In genomic region chr17:48336857-48337256, GRCm38 (mm10) we compare ENCODE assay signal across 9 mouse cellular contexts. TPM values are rescaled to one million over a fixed set of nuclear protein-coding genes. Genes with fewer than 3 reads are reported as not detected.
DNase-seq lines count a peak whose midpoint lies in the region; ATAC-seq and TF ChIP-seq lines count a peak whose summit lies in the region.
"Had no signal": no experiment of that assay in that cellular context is flagged by ENCODE, and none has a peak within 500 bp of the region (broad histone marks: within the 10 kb centered on the region; RNA-seq: fewer than 3 reads in every experiment).

No protein-coding gene starts in this region.

- no peak overlapping the region for H3K27ac ChIP-seq in spleen, adult 2 months (ENCODE audit: insufficient read depth, low read length)
- H3K27ac ChIP-seq: neural tube, embryonic 12.5 days had no signal

- 2% methylated on average over 6 of the region's 6 CpGs for WGBS in spleen, adult 2 months

- DNase-seq in cerebellum, adult 11 months = peak; percentile 19
- peak; percentile 54 to 77 for DNase-seq in adrenal gland, postnatal 4 days (ENCODE audit: low spot score in 2 of 2)
- peak; percentile 50 for DNase-seq in left cerebral cortex, adult 11 months (ENCODE audit: low spot score)
- peak; percentile 57 to 87 for DNase-seq in spleen, adult 2 months (ENCODE audit: low read depth in 1 of 2, low spot score in 2 of 2)

- no peaks in the 10 kb centered on the region for H3K27me3 ChIP-seq in spleen, adult 2 months (ENCODE audit: control insufficient read depth, insufficient read depth, low read length)
- H3K27me3 ChIP-seq: neural tube, embryonic 12.5 days had no signal

- ATAC-seq in cerebellum, adult (ENCODE audit: insufficient number of reproducible peaks, low FRiP score, low TSS enrichment) = no peak
- peak; percentile 88 for ATAC-seq in erythroblast, adult 5-6 weeks (replicated peaks; ENCODE audit: low FRiP score, poor library complexity, severe bottlenecking)
- peak; percentile 77 to 92 for ATAC-seq in hematopoietic stem cell, adult 5-6 weeks (replicated peaks in 1 of 2; ENCODE audit: insufficient read depth in 1 of 2, low FRiP score in 2 of 2, low TSS enrichment in 1 of 2, low read depth in 1 of 2, poor library complexity in 2 of 2, severe bottlenecking in 2 of 2)
- peak; percentile 98 for ATAC-seq in megakaryocyte, adult 5-6 weeks (ENCODE audit: poor library complexity, severe bottlenecking)

- no peak for TF ChIP-seq POLR2A in spleen, adult 2 months (IDR thresholded peaks at IDR 0.05; ENCODE audit: low read depth, low read length)

- TF ChIP-seq CTCF in spleen, adult 2 months (IDR thresholded peaks at IDR 0.05; ENCODE audit: extremely low read depth, insufficient read depth, insufficient read length, insufficient replicate concordance) = peak; percentile 96; the same call in 1 of the 2 replicates

- H3K4me1 ChIP-seq in spleen, adult 2 months (ENCODE audit: control insufficient read depth, insufficient read depth, insufficient read length) = no peaks in the 10 kb centered on the region
- H3K4me1 ChIP-seq: neural tube, embryonic 12.5 days had no signal

- H3K36me3 ChIP-seq in spleen, adult 2 months (ENCODE audit: control insufficient read depth, insufficient read depth, low read length) = no peaks in the 10 kb centered on the region
- H3K36me3 ChIP-seq: neural tube, embryonic 12.5 days had no signal

- no peak overlapping the region for H3K4me3 ChIP-seq in spleen, adult 2 months (ENCODE audit: extremely low read depth, insufficient read depth, insufficient read length)
- H3K4me3 ChIP-seq: neural tube, embryonic 12.5 days had no signal

RNA-seq across cellular contexts. Expression of gene Trem2, which starts 9.3 kb away (rescaled TPM):
- total RNA-seq in adrenal gland, postnatal 4 days (2021) = 1 to 10 TPM; 2.1 to 3.1 TPM
- 1.9 and 3.1 TPM in 2 replicates for total RNA-seq in erythroblast, adult 5-6 weeks (2015; ENCODE audit: low replicate concordance)
- total RNA-seq in erythroblast, adult 5-6 weeks (2017; ENCODE audit: low replicate concordance) = 2.6 and 3.2 TPM in 2 replicates
- not detected in 2 replicates for total RNA-seq in hematopoietic stem cell, adult 5-6 weeks (2017)
- 50.6 and 58.3 TPM in 2 replicates for total RNA-seq in megakaryocyte, adult 5-6 weeks (2015)
- total RNA-seq in megakaryocyte, adult 5-6 weeks (2017) = 85.8 and 90.5 TPM in 2 replicates
- 1.0 and 2.5 TPM in 2 replicates for polyA plus RNA-seq in spleen, adult 2 months (2012; rRNA removed)

RNA-seq across cellular contexts. Expression of gene B430306N03Rik, which starts 20.9 kb away (rescaled TPM):
- total RNA-seq in adrenal gland, postnatal 4 days (2021) = 1 to 10 TPM in 1 of 2 experiments, under 1 TPM in 1; 0.50 to 1.0 TPM
- total RNA-seq in erythroblast, adult 5-6 weeks (2015; ENCODE audit: low replicate concordance) = 17.5 and 20.1 TPM in 2 replicates
- 7.0 and 7.2 TPM in 2 replicates for total RNA-seq in erythroblast, adult 5-6 weeks (2017; ENCODE audit: low replicate concordance)
- 4.2 and 4.9 TPM in 2 replicates for total RNA-seq in hematopoietic stem cell, adult 5-6 weeks (2017)
- total RNA-seq in megakaryocyte, adult 5-6 weeks (2015) = 68.9 and 78.4 TPM in 2 replicates
- 34.0 and 39.6 TPM in 2 replicates for total RNA-seq in megakaryocyte, adult 5-6 weeks (2017)
- polyA plus RNA-seq in spleen, adult 2 months (2012; rRNA removed) = 9.1 and 11.5 TPM in 2 replicates
- polyA plus RNA-seq: neural tube, embryonic 12.5 days had no signal

RNA-seq across cellular contexts. Expression of gene Treml1, which starts 22.9 kb away (rescaled TPM):
- 1 to 10 TPM in 1 of 2 experiments, under 1 TPM in 1; 0.62 to 1.7 TPM for total RNA-seq in adrenal gland, postnatal 4 days (2021)
- not detected in 2 replicates for total RNA-seq in erythroblast, adult 5-6 weeks (2015; ENCODE audit: low replicate concordance)
- 0.34 and 1.3 TPM in 2 replicates for total RNA-seq in erythroblast, adult 5-6 weeks (2017; ENCODE audit: low replicate concordance)
- total RNA-seq in hematopoietic stem cell, adult 5-6 weeks (2017) = 0.63 and 2.7 TPM in 2 replicates
- total RNA-seq in megakaryocyte, adult 5-6 weeks (2015) = 0.29 and 0.39 TPM in 2 replicates
- 0.40 TPM in 1 of 2 replicates, not detected in the other for total RNA-seq in megakaryocyte, adult 5-6 weeks (2017)
- 38.3 and 39.8 TPM in 2 replicates for polyA plus RNA-seq in spleen, adult 2 months (2012; rRNA removed)

RNA-seq across cellular contexts. Expression of gene Treml2, which starts 37.6 kb away (rescaled TPM):
- 1 to 10 TPM in 1 of 2 experiments, under 1 TPM in 1; 0.87 to 1.2 TPM for total RNA-seq in adrenal gland, postnatal 4 days (2021)
- total RNA-seq in erythroblast, adult 5-6 weeks (2015; ENCODE audit: low replicate concordance) = 13.4 and 26.1 TPM in 2 replicates
- 13.8 and 15.1 TPM in 2 replicates for total RNA-seq in erythroblast, adult 5-6 weeks (2017; ENCODE audit: low replicate concordance)
- 102 TPM in 2 replicates for total RNA-seq in hematopoietic stem cell, adult 5-6 weeks (2017)
- 48.1 and 51.7 TPM in 2 replicates for total RNA-seq in megakaryocyte, adult 5-6 weeks (2015)
- total RNA-seq in megakaryocyte, adult 5-6 weeks (2017) = 45.3 and 52.1 TPM in 2 replicates
- polyA plus RNA-seq in spleen, adult 2 months (2012; rRNA removed) = 56.4 and 66.7 TPM in 2 replicates

Comparison
In these comparisons a context has a peak if more than half of its experiments do, and no peak if none do; other contexts are left out.
1. DNase-seq: peak in every context shown above with its lines; median percentile 72 in spleen, adult 2 months; 66 in adrenal gland, postnatal 4 days; 50 in left cerebral cortex, adult 11 months; 19 in cerebellum, adult 11 months.
2. RNA of gene Trem2, which starts 9.3 kb away (total RNA-seq): 50.6 to 90.5 TPM in megakaryocyte, adult 5-6 weeks; 1.9 to 3.2 TPM in erythroblast, adult 5-6 weeks, 2.1 to 3.1 TPM in adrenal gland, postnatal 4 days and not detected in hematopoietic stem cell, adult 5-6 weeks; every median in the first group is over 10 times any median in the second.